Mouse (Mus musculus) hindbrain, embryonic 12.5 days (tissue): ENCODE data around the gene Hscb. TPM values are rescaled to one million over a fixed set of nuclear protein-coding genes. Genes with fewer than 3 reads are reported as not detected.

Experiments used
- ATAC-seq: fragments of 200-750 bp; cut with Nextera tagmentation; 2 replicates; pipeline ENCODE4 v1.8.0; 2017; ENCODE audit warnings: moderate TSS enrichment; ENCODE audit not compliant: low FRiP score
- H3K27ac ChIP-seq: fragments of 300-500 bp; sonication (generic); 2 replicates; pipeline ENCODE4 v1.5.1; 2016; ENCODE audit warnings: mild to moderate bottlenecking
- H3K27me3 ChIP-seq: fragments of 300-500 bp; sonication (generic); 2 replicates; pipeline ENCODE4 v1.6.1; 2016; ENCODE audit warnings: mild to moderate bottlenecking
- H3K36me3 ChIP-seq: fragments of 300-500 bp; sonication (generic); 2 replicates; pipeline ENCODE4 v1.6.1; 2016; ENCODE audit warnings: mild to moderate bottlenecking
- H3K4me1 ChIP-seq: fragments of 300-500 bp; sonication (generic); 2 replicates; pipeline ENCODE4 v1.6.1; 2016
- H3K4me2 ChIP-seq: fragments of 300-500 bp; sonication (generic); replicated peaks from 2 replicates; pipeline ENCODE4 v1.6.1; 2016; ENCODE audit warnings: mild to moderate bottlenecking
- H3K4me3 ChIP-seq: fragments of 300-500 bp; sonication (generic); 2 replicates; pipeline ENCODE4 v1.5.1; 2016; ENCODE audit warnings: mild to moderate bottlenecking
- H3K9ac ChIP-seq: fragments of 300-500 bp; sonication (generic); 2 replicates; pipeline ENCODE4 v1.6.1; 2016; ENCODE audit warnings: mild to moderate bottlenecking, moderate library complexity
- H3K9me3 ChIP-seq: fragments of 300-500 bp; sonication (generic); replicated peaks from 2 replicates; pipeline ENCODE4 v1.6.1; 2016; ENCODE audit warnings: mild to moderate bottlenecking
- WGBS: fragments of 180-500 bp; shearing (Covaris S2); methylation state at CpG from one replicate; pipeline ENCODE4 v1.1.7; 2016; 5-methylcytosine and 5-hydroxymethylcytosine counted together
- polyA plus RNA-seq: library from polyadenylated mRNA; unstranded; fragments of >200 nt; fragmentation: Nextera tagmentation; extraction: Ambion mirVana; gene quantifications from 2 replicates; pipeline ENCODE4 v1.2.1, GENCODE M21; 2016

Hscb gene
- polyA plus RNA-seq, 1 experiment from 2014 or later: 21.4 TPM

GRCm38 (mm10) chr5:110826781-110827495 lies 12.6 kb downstream of the Hscb start:
- Histone ChIP-seq H3K27me3 (no peaks in the 10 kb centered on the region), H3K9me3 (no peaks in the 10 kb centered on the region), H3K4me1 (no peaks in the 10 kb centered on the region), H3K9ac (no peak overlapping the region), H3K36me3 (no peaks in the 10 kb centered on the region), H3K27ac (no peak overlapping the region), H3K4me3 (no peak overlapping the region), H3K4me2 (no peak overlapping the region)
- WGBS: 92% methylated on average over 8 of the region's 8 CpGs
- no peak for ATAC-seq

GRCm38 (mm10) chr5:110824421-110824820 lies 15.2 kb downstream of the Hscb start:
- no peaks in the 10 kb centered on the region for H3K36me3 ChIP-seq
- H3K27me3 ChIP-seq: no peaks in the 10 kb centered on the region
- H3K27ac ChIP-seq: no peak overlapping the region
- ATAC-seq: no peak
- WGBS: 87% methylated on average over 4 of the region's 4 CpGs
- no peak overlapping the region for H3K9ac ChIP-seq
- no peak overlapping the region for H3K4me3 ChIP-seq
- no peaks in the 10 kb centered on the region for H3K9me3 ChIP-seq
- H3K4me1 ChIP-seq: no peaks in the 10 kb centered on the region
- H3K4me2 ChIP-seq: no peak overlapping the region

GRCm38 (mm10) chr5:110809667-110810325 lies 29.8 kb downstream of the Hscb start, which contains the start of gene Ulk1:
Ulk1 (minus strand) TSS chr5:110810097.
- under 1% methylated on average over 79 of the region's 80 CpGs for WGBS
- Histone ChIP-seq H3K36me3 (peaks cover 8% of the 10 kb centered on the region; the same call in 1 of the 2 replicates), H3K4me2 (peak within 1 kb of the TSS; percentile 99), H3K9me3 (no peaks in the 10 kb centered on the region), H3K27ac (peak within 1 kb of the TSS; percentile 87), H3K27me3 (no peaks in the 10 kb centered on the region), H3K4me1 (peaks cover 42% of the 10 kb centered on the region), H3K4me3 (peak within 1 kb of the TSS; percentile 96), H3K9ac (peak within 1 kb of the TSS; percentile 98)
- peak; percentile 94 for ATAC-seq

GRCm38 (mm10) chr5:110808821-110809666 lies 30.5 kb downstream of the Hscb start:
- Histone ChIP-seq H3K27ac (peak overlapping the region; percentile 87), H3K27me3 (no peaks in the 10 kb centered on the region), H3K4me3 (peak overlapping the region; percentile 96), H3K36me3 (peaks cover 14% of the 10 kb centered on the region; the same call in 1 of the 2 replicates), H3K4me2 (peak overlapping the region; percentile 99), H3K4me1 (peaks cover 42% of the 10 kb centered on the region), H3K9ac (peak overlapping the region; percentile 98), H3K9me3 (no peaks in the 10 kb centered on the region)
- peak; percentile 4; the same call in 1 of the 2 replicates for ATAC-seq
- WGBS: 2% methylated on average over 27 of the region's 27 CpGs

- Histone ChIP-seq H3K9ac (peak overlapping the region; percentile 98), H3K27ac (peak overlapping the region; percentile 1; the same call in 1 of the 2 replicates), H3K4me2 (peak overlapping the region; percentile 99), H3K9me3 (no peaks in the 10 kb centered on the region), H3K4me1 (peaks cover 42% of the 10 kb centered on the region), H3K27me3 (no peaks in the 10 kb centered on the region), H3K36me3 (peaks cover 16% of the 10 kb centered on the region; the same call in 1 of the 2 replicates), H3K4me3 (peak overlapping the region; percentile 96)
- ATAC-seq: peak; percentile 41; the same call in 1 of the 2 replicates
- 4% methylated on average over 14 of the region's 14 CpGs for WGBS
Observed at GRCm38 (mm10) chr5:110808061-110808631, 31.4 kb downstream of the Hscb start.

- Histone ChIP-seq H3K27ac (peak overlapping the region; percentile 1; the same call in 1 of the 2 replicates), H3K4me2 (peak overlapping the region; percentile 99), H3K4me3 (peak overlapping the region; percentile 96), H3K9ac (peak overlapping the region; percentile 98), H3K36me3 (peaks cover 18% of the 10 kb centered on the region), H3K27me3 (no peaks in the 10 kb centered on the region), H3K4me1 (peaks cover 44% of the 10 kb centered on the region), H3K9me3 (no peaks in the 10 kb centered on the region)
- 84% methylated on average over 4 of the region's 4 CpGs for WGBS
- no peak for ATAC-seq
Observed at GRCm38 (mm10) chr5:110807453-110807852, 32.1 kb downstream of the Hscb start.

- Histone ChIP-seq H3K4me2 (no peak overlapping the region), H3K27me3 (no peaks in the 10 kb centered on the region), H3K9ac (no peak overlapping the region), H3K4me3 (no peak overlapping the region), H3K36me3 (peaks cover 25% of the 10 kb centered on the region), H3K27ac (no peak overlapping the region), H3K9me3 (no peaks in the 10 kb centered on the region), H3K4me1 (peaks cover 44% of the 10 kb centered on the region)
- no peak for ATAC-seq
- 86% methylated on average over 1 of the region's 1 CpGs for WGBS
Observed at GRCm38 (mm10) chr5:110806676-110807075, 32.9 kb downstream of the Hscb start.

- Histone ChIP-seq H3K27me3 (no peaks in the 10 kb centered on the region), H3K27ac (no peak overlapping the region), H3K4me2 (no peak overlapping the region), H3K9me3 (no peaks in the 10 kb centered on the region), H3K36me3 (peaks cover 29% of the 10 kb centered on the region), H3K9ac (no peak overlapping the region), H3K4me1 (peaks cover 44% of the 10 kb centered on the region), H3K4me3 (no peak overlapping the region)
- WGBS: 97% methylated on average over 4 of the region's 4 CpGs
- ATAC-seq: no peak
Observed at GRCm38 (mm10) chr5:110806154-110806553, 33.4 kb downstream of the Hscb start.

- Histone ChIP-seq H3K4me3 (no peak overlapping the region), H3K36me3 (peaks cover 45% of the 10 kb centered on the region), H3K4me1 (peaks cover 44% of the 10 kb centered on the region), H3K4me2 (no peak overlapping the region), H3K27me3 (no peaks in the 10 kb centered on the region), H3K27ac (no peak overlapping the region), H3K9me3 (no peaks in the 10 kb centered on the region), H3K9ac (no peak overlapping the region)
- 86% methylated on average over 7 of the region's 7 CpGs for WGBS
- no peak for ATAC-seq
Observed at GRCm38 (mm10) chr5:110804012-110804743, 35.4 kb downstream of the Hscb start.

- H3K27me3 ChIP-seq: no peaks in the 10 kb centered on the region
- H3K27ac ChIP-seq: no peak overlapping the region
- H3K36me3 ChIP-seq: peaks cover 59% of the 10 kb centered on the region
- H3K4me3 ChIP-seq: no peak overlapping the region
- peaks cover 31% of the 10 kb centered on the region for H3K4me1 ChIP-seq
- H3K9me3 ChIP-seq: no peaks in the 10 kb centered on the region
- ATAC-seq: no peak
- no peak overlapping the region for H3K4me2 ChIP-seq
- H3K9ac ChIP-seq: no peak overlapping the region
Observed at GRCm38 (mm10) chr5:110802809-110803208, 36.8 kb downstream of the Hscb start.

- no peak overlapping the region for H3K9ac ChIP-seq
- no peak for ATAC-seq
- 86% methylated on average over 4 of the region's 4 CpGs for WGBS
Observed at GRCm38 (mm10) chr5:110802186-110802585, 37.4 kb downstream of the Hscb start.

More at GRCm38 (mm10) chr5:110802186-110802585, 37.4 kb downstream of the Hscb start:
- Histone ChIP-seq H3K4me3 (no peak overlapping the region), H3K4me2 (no peak overlapping the region), H3K36me3 (peaks cover 64% of the 10 kb centered on the region), H3K27ac (no peak overlapping the region; the same call in 1 of the 2 replicates), H3K9me3 (no peaks in the 10 kb centered on the region), H3K4me1 (peaks cover 24% of the 10 kb centered on the region), H3K27me3 (no peaks in the 10 kb centered on the region)
